Mouse (Mus musculus): Measurements from ENCODE around the gene Vmn1r115. TPM values are rescaled to one million over a fixed set of nuclear protein-coding genes. Genes with fewer than 3 reads are reported as not detected.
"Not testable (repeated sequence)": the region's sequence is repeated elsewhere in the genome, so short reads cannot be mapped to it uniquely, and the experiment has no call there.

The Vmn1r115 gene
- not detected in 2 replicates for polyA plus RNA-seq (2014; fragmentation: Nextera tagmentation; extraction: Ambion mirVana)

- not testable (repeated sequence) for H3K4me3 ChIP-seq (ENCODE audit: low read depth, low read length); H3K9ac ChIP-seq (ENCODE audit: low read length); ATAC-seq (ENCODE audit: insufficient read depth, low FRiP score, low TSS enrichment); H3K9me3 ChIP-seq (ENCODE audit: control insufficient read depth, low read length); H3K4me1 ChIP-seq (ENCODE audit: control insufficient read depth, insufficient read depth, low read length); DNase-seq (ENCODE audit: low spot score); H3K27me3 ChIP-seq (ENCODE audit: control insufficient read depth, insufficient read depth, low read length); H3K36me3 ChIP-seq (ENCODE audit: control insufficient read depth, insufficient read depth, low read length); H3K4me2 ChIP-seq (ENCODE audit: low read depth); H3K27ac ChIP-seq (ENCODE audit: low read depth, low read length)
- 100% methylated on average over 1 of the region's 3 CpGs for WGBS
Measured at GRCm38 (mm10) chr7:20844885-20845284, at the start of gene Vmn1r115. Gene Vmn1r115, minus strand, starts transcription at chr7:20844985.

GRCm38 (mm10) chr7:20884021-20884420, 39.2 kb upstream of the Vmn1r115 start, which contains the start of gene Vmn1r117:
Gene Vmn1r117, minus strand, starts transcription at chr7:20884121.
- not testable (repeated sequence) for H3K4me2 ChIP-seq (ENCODE audit: low read depth); DNase-seq (ENCODE audit: low spot score); H3K27me3 ChIP-seq (ENCODE audit: control insufficient read depth, insufficient read depth, low read length); H3K4me1 ChIP-seq (ENCODE audit: control insufficient read depth, insufficient read depth, low read length); H3K27ac ChIP-seq (ENCODE audit: low read depth, low read length); H3K9me3 ChIP-seq (ENCODE audit: control insufficient read depth, low read length); ATAC-seq (ENCODE audit: insufficient read depth, low FRiP score, low TSS enrichment); H3K36me3 ChIP-seq (ENCODE audit: control insufficient read depth, insufficient read depth, low read length); H3K4me3 ChIP-seq (ENCODE audit: low read depth, low read length); H3K9ac ChIP-seq (ENCODE audit: low read length)
- WGBS, result no CpG with 5 or more reads among the region's 2 CpGs

- H3K9me3 ChIP-seq (ENCODE audit: control insufficient read depth, low read length); ATAC-seq (ENCODE audit: insufficient read depth, low FRiP score, low TSS enrichment): not testable (repeated sequence)
- 57% methylated on average over 2 of the region's 3 CpGs for WGBS
Measured at GRCm38 (mm10) chr7:20871956-20872355, 27.2 kb upstream of the Vmn1r115 start, which contains the start of gene Vmn1r116. Gene Vmn1r116, plus strand, starts transcription at chr7:20872256.

GRCm38 (mm10) chr7:20812086-20812485, 32.7 kb downstream of the Vmn1r115 start, which contains the start of gene Vmn1r114:
Gene Vmn1r114, minus strand, starts transcription at chr7:20812186.
- H3K4me1 ChIP-seq (ENCODE audit: control insufficient read depth, insufficient read depth, low read length); H3K27ac ChIP-seq (ENCODE audit: low read depth, low read length); ATAC-seq (ENCODE audit: insufficient read depth, low FRiP score, low TSS enrichment); H3K27me3 ChIP-seq (ENCODE audit: control insufficient read depth, insufficient read depth, low read length); H3K4me3 ChIP-seq (ENCODE audit: low read depth, low read length); H3K36me3 ChIP-seq (ENCODE audit: control insufficient read depth, insufficient read depth, low read length); DNase-seq (ENCODE audit: low spot score); H3K9ac ChIP-seq (ENCODE audit: low read length); H3K4me2 ChIP-seq (ENCODE audit: low read depth); H3K9me3 ChIP-seq (ENCODE audit: control insufficient read depth, low read length): not testable (repeated sequence)
- WGBS, result no CpG with 5 or more reads among the region's 5 CpGs

More at GRCm38 (mm10) chr7:20871956-20872355, 27.2 kb upstream of the Vmn1r115 start, which contains the start of gene Vmn1r116:
- not testable (repeated sequence) for DNase-seq (ENCODE audit: low spot score); H3K4me2 ChIP-seq (ENCODE audit: low read depth); H3K4me3 ChIP-seq (ENCODE audit: low read depth, low read length); H3K27me3 ChIP-seq (ENCODE audit: control insufficient read depth, insufficient read depth, low read length); H3K4me1 ChIP-seq (ENCODE audit: control insufficient read depth, insufficient read depth, low read length); H3K9ac ChIP-seq (ENCODE audit: low read length); H3K36me3 ChIP-seq (ENCODE audit: control insufficient read depth, insufficient read depth, low read length); H3K27ac ChIP-seq (ENCODE audit: low read depth, low read length)

Other genes starting within 250 kb of the Vmn1r115 start
- gene Gm4513, start 246.0 kb downstream of the Vmn1r115 start, polyA plus RNA-seq (2014; fragmentation: Nextera tagmentation; extraction: Ambion mirVana), result not detected in 2 replicates
- not detected in 2 replicates for gene Vmn1r107, start 176.1 kb downstream of the Vmn1r115 start, polyA plus RNA-seq (2014; fragmentation: Nextera tagmentation; extraction: Ambion mirVana)
- gene Vmn1r111, start 141.8 kb downstream of the Vmn1r115 start, polyA plus RNA-seq (2014; fragmentation: Nextera tagmentation; extraction: Ambion mirVana), result not detected in 2 replicates
- not detected in 2 replicates for gene Gm10668, start 114.4 kb downstream of the Vmn1r115 start, polyA plus RNA-seq (2014; fragmentation: Nextera tagmentation; extraction: Ambion mirVana)
- not detected in 2 replicates for gene Vmn1r112, start 73.8 kb downstream of the Vmn1r115 start, polyA plus RNA-seq (2014; fragmentation: Nextera tagmentation; extraction: Ambion mirVana)
- not detected in 2 replicates for gene Vmn1r113, start 57.7 kb downstream of the Vmn1r115 start, polyA plus RNA-seq (2014; fragmentation: Nextera tagmentation; extraction: Ambion mirVana)
- not detected in 2 replicates for gene Vmn1r114, start 32.8 kb downstream of the Vmn1r115 start, polyA plus RNA-seq (2014; fragmentation: Nextera tagmentation; extraction: Ambion mirVana)
- not detected in 2 replicates for gene Vmn1r116, start 27.3 kb upstream of the Vmn1r115 start, polyA plus RNA-seq (2014; fragmentation: Nextera tagmentation; extraction: Ambion mirVana)
- gene Vmn1r117, start 39.1 kb upstream of the Vmn1r115 start, polyA plus RNA-seq (2014; fragmentation: Nextera tagmentation; extraction: Ambion mirVana), result not detected in 2 replicates
- not detected in 2 replicates for gene Vmn1r118, start 67.4 kb upstream of the Vmn1r115 start, polyA plus RNA-seq (2014; fragmentation: Nextera tagmentation; extraction: Ambion mirVana)
- gene Vmn1r119, start 167.5 kb upstream of the Vmn1r115 start, polyA plus RNA-seq (2014; fragmentation: Nextera tagmentation; extraction: Ambion mirVana), result not detected in 2 replicates
- not detected in 2 replicates for gene Vmn1r120, start 208.8 kb upstream of the Vmn1r115 start, polyA plus RNA-seq (2014; fragmentation: Nextera tagmentation; extraction: Ambion mirVana)